ENCODE assay signal across 1 mouse cellular context in the genomic region with DNA sequence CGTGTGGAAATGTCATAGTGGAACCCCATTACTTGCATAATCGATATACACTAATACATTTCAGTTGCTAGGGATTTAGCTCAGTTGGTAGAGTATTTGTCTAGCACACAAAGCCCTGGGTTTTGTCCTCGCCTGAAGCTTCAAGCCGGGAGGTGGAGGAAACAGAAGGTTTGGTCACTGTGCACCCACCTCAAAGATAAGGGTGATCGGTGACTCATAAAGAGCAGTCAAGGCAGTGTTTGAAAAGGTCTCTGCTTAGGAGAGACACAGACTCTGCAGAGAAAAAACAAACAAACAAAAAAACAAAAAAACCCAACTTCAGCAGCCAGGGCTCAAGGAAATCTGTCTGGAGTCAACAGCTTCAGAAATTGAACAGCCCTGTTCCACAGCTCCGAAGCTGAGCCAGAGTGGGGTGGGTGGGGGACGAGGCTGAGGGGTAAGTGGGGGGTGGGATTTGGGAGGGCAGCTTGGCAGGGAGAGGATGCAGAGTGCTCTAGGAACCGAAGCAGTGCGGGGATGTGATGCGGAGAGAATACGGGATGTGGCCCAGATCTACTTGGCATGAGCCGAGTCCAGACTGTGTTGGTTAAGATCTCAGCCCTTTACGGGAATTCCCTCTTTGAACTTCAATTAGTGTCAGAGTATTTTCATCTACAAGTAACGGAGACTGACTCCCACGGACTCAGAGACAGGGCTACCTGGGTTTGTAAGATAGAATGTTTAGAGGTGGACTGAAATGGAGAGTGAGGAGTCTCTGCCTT.
TF ChIP-seq lines count a peak whose summit lies in the region.

No protein-coding gene starts in this region.

TF ChIP-seq in MEL, 35 proteins besides CTCF, POLR2A, EP300 and RAD21 (continued from another document):
- TF ChIP-seq JUND (IDR thresholded peaks at IDR 0.05; ENCODE audit: low read depth, low read length) (peak; percentile 72; the same call in 1 of the 2 replicates), MAFK (IDR thresholded peaks at IDR 0.05; ENCODE audit: borderline replicate concordance, low read depth, low read length) (no peak), TAL1 (IDR thresholded peaks at IDR 0.05; ENCODE audit: low read length) (peak; percentile 31; the same call in 1 of the 2 replicates)
